Mouse (Mus musculus): ENCODE data around the gene Cdh15. TPM values are rescaled to one million over a fixed set of nuclear protein-coding genes. Genes with fewer than 3 reads are reported as not detected.

Cdh15 gene
- polyA plus RNA-seq (2017; shearing (Covaris generic)) = 0.09 TPM

GRCm38 (mm10) chr8:122847829-122848561 lies at the start of gene Cdh15:
TSS of gene Cdh15 (plus strand) at chr8:122847966.

Other genes starting within 250 kb of the Cdh15 start
- gene Galns, start 236.5 kb upstream of the Cdh15 start, polyA plus RNA-seq (2017; shearing (Covaris generic)) = 15.9 TPM
- gene Trappc2l, start 236.3 kb upstream of the Cdh15 start, polyA plus RNA-seq (2017; shearing (Covaris generic)) = 54.2 TPM
- not detected for gene Pabpn1l, start 225.2 kb upstream of the Cdh15 start, polyA plus RNA-seq (2017; shearing (Covaris generic))
- gene Cbfa2t3, start 148.9 kb upstream of the Cdh15 start, polyA plus RNA-seq (2017; shearing (Covaris generic)) = 0.30 TPM
- gene Acsf3, start 72.5 kb upstream of the Cdh15 start, polyA plus RNA-seq (2017; shearing (Covaris generic)) = 7.2 TPM
- gene Ankrd11, start 194.3 kb downstream of the Cdh15 start, polyA plus RNA-seq (2017; shearing (Covaris generic)) = 51.2 TPM
- 16.3 TPM for gene Spg7, start 215.0 kb downstream of the Cdh15 start, polyA plus RNA-seq (2017; shearing (Covaris generic))

Data from inflammation-experienced regulatory T-cells, adult 16 weeks (primary cell).